Mouse (Mus musculus): ENCODE measurements at regions not wholly inside any gene's neighbourhood (a gene's known extent, or its start where the extent isn't known, plus 50 kb on each side); places are given as distances from the start of the nearest gene placed in this dataset.
A peak's percentile ranks its signal among the peaks of the same experiment; 100 is the strongest.

- no peak for DNase-seq (ENCODE audit: low spot score in 2 of 2)
Measured at GRCm38 (mm10) chr11:89932231-89932865, 70.3 kb downstream of the Pctp start.

- no peak for DNase-seq (ENCODE audit: low spot score in 2 of 2)
Measured at GRCm38 (mm10) chr11:89929115-89929988, 73.3 kb downstream of the Pctp start.

DNA sequence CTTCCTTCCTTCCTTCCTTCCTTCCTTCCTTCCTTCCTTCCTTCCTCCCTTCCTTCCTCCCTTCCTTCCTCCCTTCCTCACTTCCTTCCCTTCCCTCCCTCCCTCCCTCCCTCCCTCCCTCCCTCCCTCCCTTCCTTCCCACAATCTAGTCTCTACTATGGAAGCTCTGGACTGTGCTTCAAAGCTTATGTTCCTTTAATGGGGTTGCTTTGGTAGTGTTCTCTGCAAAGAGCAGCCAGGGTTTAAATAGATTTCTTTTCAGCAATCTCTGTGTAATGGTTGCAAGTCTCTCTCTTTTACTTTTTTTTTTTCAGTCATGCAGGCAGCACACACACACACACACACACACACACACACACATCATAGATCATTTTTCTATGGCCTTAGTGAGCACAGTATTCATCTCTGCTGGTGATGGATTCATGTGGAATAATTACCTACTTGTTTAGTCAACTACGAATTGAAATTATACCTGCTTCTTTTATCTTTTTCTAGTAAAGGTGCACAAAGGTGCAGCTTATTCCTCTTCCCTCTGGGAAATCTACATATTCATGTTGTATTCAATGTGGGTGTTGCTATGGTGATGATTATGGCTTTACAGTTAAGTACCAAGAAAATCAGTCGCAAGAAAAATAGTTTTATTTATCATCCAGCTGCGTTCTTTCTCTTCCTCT is 75.1 kb downstream of the Pctp start:
- no peak for DNase-seq (ENCODE audit: low spot score in 2 of 2)

DNA sequence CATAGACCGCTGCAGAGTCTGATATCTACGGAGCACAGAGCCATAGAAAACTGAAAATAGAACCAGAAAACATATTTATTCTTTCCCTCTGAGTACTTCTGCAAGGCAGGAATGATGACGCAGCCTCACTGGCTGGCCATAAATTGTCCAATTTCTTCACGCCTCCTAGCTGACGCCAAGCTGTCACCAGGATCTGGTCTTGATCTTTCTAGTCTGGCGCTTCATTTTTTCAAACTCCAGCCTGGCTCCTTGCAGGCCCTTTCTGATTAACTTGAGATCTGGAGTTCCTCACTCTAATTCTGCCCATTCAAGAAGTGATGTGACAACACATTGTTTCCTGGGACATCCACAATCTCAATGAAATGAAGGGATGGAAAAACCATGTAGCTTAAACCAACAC is 80.1 kb downstream of the Pctp start:
- no peak for DNase-seq (ENCODE audit: low spot score in 2 of 2)

GRCm38 (mm10) chr11:89921146-89921545 is 81.5 kb downstream of the Pctp start:
- peak; percentile 25 to 46 for DNase-seq (ENCODE audit: low spot score in 2 of 2)

DNA sequence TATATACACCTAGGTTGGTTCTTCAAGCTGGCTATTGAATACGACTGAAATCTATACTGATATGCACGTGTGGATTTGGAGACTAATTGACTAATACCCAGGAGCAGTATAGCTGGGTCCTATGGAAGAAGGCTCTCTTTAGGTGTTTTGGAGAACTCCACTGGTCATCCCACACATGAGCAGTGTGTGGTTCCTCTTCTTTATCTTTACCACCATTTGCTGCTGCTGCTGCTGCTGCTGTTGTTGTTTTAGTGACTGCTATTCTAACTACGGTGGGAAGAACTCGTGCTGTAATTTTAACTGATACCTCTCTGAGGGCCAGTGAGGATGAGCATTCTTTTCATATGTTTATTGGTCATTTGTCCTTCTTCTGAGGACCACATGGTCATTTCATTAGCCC is 86.9 kb downstream of the Pctp start:
- DNase-seq (ENCODE audit: low spot score in 2 of 2) = no peak

- DNase-seq (ENCODE audit: low spot score in 2 of 2) = no peak
Measured at GRCm38 (mm10) chr11:89914577-89914976, 88.1 kb downstream of the Pctp start.

- no peak for DNase-seq (ENCODE audit: low spot score in 2 of 2)
Measured at GRCm38 (mm10) chr11:89901241-89901740, 101.4 kb downstream of the Pctp start.

DNA sequence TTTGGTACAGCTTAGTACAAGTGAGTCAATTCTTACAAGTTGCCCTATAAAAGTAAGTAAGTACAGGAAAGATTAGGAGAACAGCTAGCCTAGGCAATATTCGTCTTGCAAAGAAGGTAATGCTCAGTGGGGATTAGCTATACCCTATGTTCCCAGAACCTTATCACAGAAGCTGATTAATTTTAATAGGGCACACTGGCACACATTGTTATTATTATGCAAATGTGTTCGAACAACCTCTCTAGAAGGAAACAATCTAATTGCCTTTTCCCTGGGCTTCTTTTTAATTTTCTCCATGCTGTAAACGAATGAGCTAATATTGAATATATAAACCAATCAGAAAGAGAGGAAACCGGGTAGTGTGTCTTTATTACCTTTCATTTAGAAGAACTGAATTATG is 104.2 kb downstream of the Pctp start:
- no peak for DNase-seq (ENCODE audit: low spot score in 2 of 2)

DNA sequence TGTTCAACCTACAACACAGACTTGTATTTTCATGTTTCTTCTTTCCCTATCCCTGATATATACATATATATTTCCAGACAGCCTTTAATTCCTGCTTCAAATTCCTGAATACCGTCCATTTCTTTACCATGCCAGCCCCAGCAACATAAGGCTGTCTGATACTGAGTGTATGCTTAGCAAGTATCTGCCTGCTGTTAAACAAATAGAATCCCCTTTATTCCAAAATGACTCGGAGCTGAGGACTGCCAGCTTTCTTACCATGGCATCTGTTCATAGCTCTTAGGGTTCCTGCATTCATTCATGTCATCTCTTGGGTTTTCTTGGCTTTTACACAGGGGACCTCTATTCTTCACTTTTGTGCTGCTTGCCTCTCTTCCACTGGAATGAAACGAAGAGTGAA is 105.8 kb downstream of the Pctp start:
- DNase-seq (ENCODE audit: low spot score in 2 of 2) = no peak

DNA sequence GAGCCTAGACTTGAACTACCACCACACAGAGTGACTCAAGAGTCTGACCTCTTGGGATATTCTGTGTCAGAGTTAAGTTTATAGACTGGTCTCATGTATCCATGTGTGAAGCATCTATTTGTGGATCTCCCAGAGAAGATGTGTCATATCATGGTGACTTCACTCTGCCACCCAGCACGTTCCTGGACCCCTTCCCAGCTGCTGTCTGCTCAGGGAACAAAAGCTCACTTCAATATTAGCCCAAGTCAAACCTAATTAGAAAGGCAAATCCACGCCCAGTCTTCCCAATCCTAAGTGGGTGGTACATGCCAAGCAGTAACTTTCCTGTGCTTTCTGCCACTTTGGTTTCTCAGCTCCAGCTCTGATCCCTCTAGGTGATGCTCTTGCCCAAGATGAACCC is 94.1 kb upstream of the Ankfn1 start:
- DNase-seq (ENCODE audit: low spot score in 2 of 2) = no peak

DNA sequence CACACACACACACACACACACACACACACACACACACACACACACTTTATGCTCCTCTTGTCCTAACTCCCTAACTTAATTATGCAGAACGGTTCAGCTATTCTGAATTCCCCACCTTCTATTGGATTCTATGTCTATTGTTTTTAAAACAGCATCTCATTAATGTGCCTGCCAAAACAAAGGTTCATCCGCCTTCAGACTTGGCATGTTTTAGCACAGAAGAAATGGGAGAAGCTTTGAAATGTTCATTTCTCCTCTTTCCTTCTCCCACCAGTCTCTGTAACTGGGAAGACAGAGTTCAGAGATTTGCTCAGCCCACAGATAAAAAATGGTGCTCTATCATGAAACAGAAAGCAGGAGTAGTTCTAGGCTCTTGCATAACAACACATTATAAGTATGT is 90.1 kb upstream of the Ankfn1 start:
- no peak for DNase-seq (ENCODE audit: low spot score in 2 of 2)

GRCm38 (mm10) chr11:89856184-89856769 is 78.8 kb upstream of the Ankfn1 start:
- no peak for DNase-seq (ENCODE audit: low spot score in 2 of 2)

GRCm38 (mm10) chr11:89841853-89842252 is 64.4 kb upstream of the Ankfn1 start:
- no peak for DNase-seq (ENCODE audit: low spot score in 2 of 2)

- DNase-seq (ENCODE audit: low spot score in 2 of 2) = no peak
Measured at GRCm38 (mm10) chr11:89839671-89840327, 62.3 kb upstream of the Ankfn1 start.

DNA sequence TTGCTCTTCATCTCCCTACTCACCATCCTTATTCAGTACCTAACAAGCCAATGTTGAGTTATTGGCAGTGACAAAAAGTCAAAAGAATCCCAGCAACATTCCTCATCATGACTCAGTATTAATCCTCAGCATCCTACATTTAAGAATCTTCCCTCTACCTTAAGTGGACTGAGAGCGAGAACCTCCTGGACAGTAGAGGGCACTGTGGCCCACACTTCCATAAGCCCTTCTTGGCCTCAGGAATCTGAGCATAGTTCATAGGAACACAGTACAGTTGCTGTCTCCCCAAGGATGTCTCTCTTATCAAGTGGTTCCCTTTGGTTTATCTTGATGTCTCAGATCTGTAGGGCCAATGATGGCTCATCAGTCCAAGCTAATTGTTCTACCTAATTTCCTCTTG is 60.5 kb upstream of the Ankfn1 start:
- no peak for DNase-seq (ENCODE audit: low spot score in 2 of 2)

GRCm38 (mm10) chr11:89836897-89837296 is 59.4 kb upstream of the Ankfn1 start:
- no peak for DNase-seq (ENCODE audit: low spot score in 2 of 2)

DNA sequence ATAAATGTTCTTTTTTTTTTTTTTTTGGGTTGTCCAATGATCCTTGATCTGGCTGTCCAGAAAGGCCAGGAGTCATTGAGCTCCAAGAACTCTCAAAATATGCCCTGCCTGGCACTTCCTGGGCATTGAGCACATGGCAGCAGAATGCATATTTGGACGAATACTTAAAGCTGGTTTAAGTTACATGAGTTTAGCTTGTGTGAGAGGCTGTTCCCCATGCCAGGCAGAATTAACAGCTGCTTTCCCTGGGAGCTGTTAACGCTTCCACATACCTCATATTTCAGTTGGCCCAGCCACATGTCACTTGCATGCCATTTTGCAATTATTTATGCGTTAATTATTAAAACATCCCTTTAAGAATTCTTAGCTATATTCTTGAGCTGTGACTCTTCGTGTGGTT is 56.6 kb upstream of the Ankfn1 start:
- no peak for DNase-seq (ENCODE audit: low spot score in 2 of 2)

GRCm38 (mm10) chr11:89831577-89832110 is 54.2 kb upstream of the Ankfn1 start:
- DNase-seq (ENCODE audit: low spot score in 2 of 2) = no peak
